Mouse (Mus musculus): ENCODE results near the gene Saa1. TPM values are rescaled to one million over a fixed set of nuclear protein-coding genes. Genes with fewer than 3 reads are reported as not detected.
"Not testable (repeated sequence)": the region's sequence is repeated elsewhere in the genome, so short reads cannot be mapped to it uniquely, and the experiment has no call there.

The Saa1 gene
- polyA plus RNA-seq, 1 experiment from 2014 or later: 0.56 TPM

GRCm38 (mm10) chr7:46748459-46748858 is 5.7 kb upstream of the Saa1 start:
- H3K27ac ChIP-seq (ENCODE audit: low read depth, low read length): no peak overlapping the region
- no peaks in the 10 kb centered on the region for H3K4me1 ChIP-seq (ENCODE audit: control insufficient read depth, insufficient read depth, low read depth, low read length)
- no peak overlapping the region for H3K9ac ChIP-seq (ENCODE audit: low read depth, low read length)
- no peaks in the 10 kb centered on the region for H3K9me3 ChIP-seq (ENCODE audit: control insufficient read depth, low read length)
- H3K4me3 ChIP-seq (ENCODE audit: low read length): no peak overlapping the region
- WGBS: 33% methylated on average over 3 of the region's 3 CpGs
- H3K36me3 ChIP-seq (ENCODE audit: control insufficient read depth, insufficient read depth, low read length): no peaks in the 10 kb centered on the region
- no peaks in the 10 kb centered on the region for H3K27me3 ChIP-seq (replicated peaks; ENCODE audit: control insufficient read depth, insufficient read depth, low read length)
- ATAC-seq: no peak
- H3K4me2 ChIP-seq (ENCODE audit: low read length): no peak overlapping the region

- Histone ChIP-seq H3K4me3 (ENCODE audit: low read length) (no peak overlapping the region), H3K9ac (ENCODE audit: low read depth, low read length) (no peak overlapping the region), H3K9me3 (ENCODE audit: control insufficient read depth, low read length) (no peaks in the 10 kb centered on the region), H3K27me3 (replicated peaks; ENCODE audit: control insufficient read depth, insufficient read depth, low read length) (no peaks in the 10 kb centered on the region), H3K4me1 (ENCODE audit: control insufficient read depth, insufficient read depth, low read depth, low read length) (no peaks in the 10 kb centered on the region), H3K36me3 (ENCODE audit: control insufficient read depth, insufficient read depth, low read length) (no peaks in the 10 kb centered on the region), H3K27ac (ENCODE audit: low read depth, low read length) (no peak overlapping the region), H3K4me2 (ENCODE audit: low read length) (no peak overlapping the region)
- WGBS: 90% methylated on average over 7 of the region's 7 CpGs
- no peak for ATAC-seq
These were observed 3.6 kb upstream of the Saa1 start for GRCm38 (mm10) chr7:46746381-46746780.

- WGBS: 82% methylated on average over 3 of the region's 3 CpGs
- no peaks in the 10 kb centered on the region for H3K36me3 ChIP-seq (ENCODE audit: control insufficient read depth, insufficient read depth, low read length)
- no peaks in the 10 kb centered on the region for H3K4me1 ChIP-seq (ENCODE audit: control insufficient read depth, insufficient read depth, low read depth, low read length)
- no peak overlapping the region for H3K4me2 ChIP-seq (ENCODE audit: low read length)
- no peak for ATAC-seq
- H3K27ac ChIP-seq (ENCODE audit: low read depth, low read length): no peak overlapping the region
- no peaks in the 10 kb centered on the region for H3K27me3 ChIP-seq (replicated peaks; ENCODE audit: control insufficient read depth, insufficient read depth, low read length)
- H3K9ac ChIP-seq (ENCODE audit: low read depth, low read length): no peak overlapping the region
- H3K9me3 ChIP-seq (ENCODE audit: control insufficient read depth, low read length): no peaks in the 10 kb centered on the region
- no peak overlapping the region for H3K4me3 ChIP-seq (ENCODE audit: low read length)
These were observed 3.0 kb upstream of the Saa1 start for GRCm38 (mm10) chr7:46745816-46746215.

GRCm38 (mm10) chr7:46740041-46740440 is 2.7 kb downstream of the Saa1 start:
- not testable (repeated sequence) for ATAC-seq; H3K4me3 ChIP-seq (ENCODE audit: low read length); H3K27ac ChIP-seq (ENCODE audit: low read depth, low read length); H3K9ac ChIP-seq (ENCODE audit: low read depth, low read length); H3K4me1 ChIP-seq (ENCODE audit: control insufficient read depth, insufficient read depth, low read depth, low read length); H3K4me2 ChIP-seq (ENCODE audit: low read length); H3K9me3 ChIP-seq (ENCODE audit: control insufficient read depth, low read length); H3K27me3 ChIP-seq (replicated peaks; ENCODE audit: control insufficient read depth, insufficient read depth, low read length); H3K36me3 ChIP-seq (ENCODE audit: control insufficient read depth, insufficient read depth, low read length)
- WGBS: 89% methylated on average over 5 of the region's 5 CpGs

- WGBS: 84% methylated on average over 12 of the region's 12 CpGs
- no peak overlapping the region for H3K9ac ChIP-seq (ENCODE audit: low read depth, low read length)
- H3K27me3 ChIP-seq (replicated peaks; ENCODE audit: control insufficient read depth, insufficient read depth, low read length): no peaks in the 10 kb centered on the region
- no peak overlapping the region for H3K27ac ChIP-seq (ENCODE audit: low read depth, low read length)
- ATAC-seq: no peak
- H3K4me2 ChIP-seq (ENCODE audit: low read length): no peak overlapping the region
- no peak overlapping the region for H3K4me3 ChIP-seq (ENCODE audit: low read length)
- H3K9me3 ChIP-seq (ENCODE audit: control insufficient read depth, low read length): no peaks in the 10 kb centered on the region
- no peaks in the 10 kb centered on the region for H3K4me1 ChIP-seq (ENCODE audit: control insufficient read depth, insufficient read depth, low read depth, low read length)
- no peaks in the 10 kb centered on the region for H3K36me3 ChIP-seq (ENCODE audit: control insufficient read depth, insufficient read depth, low read length)
These were observed 4.0 kb downstream of the Saa1 start for GRCm38 (mm10) chr7:46738561-46739460.

GRCm38 (mm10) chr7:46734983-46735382 is 7.8 kb downstream of the Saa1 start:
- H3K36me3 ChIP-seq (ENCODE audit: control insufficient read depth, insufficient read depth, low read length): no peaks in the 10 kb centered on the region
- no peak overlapping the region for H3K9ac ChIP-seq (ENCODE audit: low read depth, low read length)
- H3K27ac ChIP-seq (ENCODE audit: low read depth, low read length): no peak overlapping the region
- no peak for ATAC-seq
- H3K9me3 ChIP-seq (ENCODE audit: control insufficient read depth, low read length): no peaks in the 10 kb centered on the region
- no peaks in the 10 kb centered on the region for H3K27me3 ChIP-seq (replicated peaks; ENCODE audit: control insufficient read depth, insufficient read depth, low read length)
- H3K4me3 ChIP-seq (ENCODE audit: low read length): no peak overlapping the region
- H3K4me1 ChIP-seq (ENCODE audit: control insufficient read depth, insufficient read depth, low read depth, low read length): no peaks in the 10 kb centered on the region
- 89% methylated on average over 2 of the region's 2 CpGs for WGBS
- no peak overlapping the region for H3K4me2 ChIP-seq (ENCODE audit: low read length)

GRCm38 (mm10) chr7:46732458-46732857 is 10.3 kb downstream of the Saa1 start, which contains the start of gene Saa4:
Gene Saa4, minus strand, starts transcription at chr7:46732603.
- H3K9me3 ChIP-seq (ENCODE audit: control insufficient read depth, low read length): no peaks in the 10 kb centered on the region
- H3K27me3 ChIP-seq (replicated peaks; ENCODE audit: control insufficient read depth, insufficient read depth, low read length): no peaks in the 10 kb centered on the region
- no peak for ATAC-seq
- no peak within 1 kb of the TSS for H3K9ac ChIP-seq (ENCODE audit: low read depth, low read length)
- no peaks in the 10 kb centered on the region for H3K4me1 ChIP-seq (ENCODE audit: control insufficient read depth, insufficient read depth, low read depth, low read length)
- H3K4me3 ChIP-seq (ENCODE audit: low read length): no peak within 1 kb of the TSS
- WGBS: 87% methylated on average over 4 of the region's 4 CpGs
- no peak within 1 kb of the TSS for H3K27ac ChIP-seq (ENCODE audit: low read depth, low read length)
- no peak within 1 kb of the TSS for H3K4me2 ChIP-seq (ENCODE audit: low read length)
- H3K36me3 ChIP-seq (ENCODE audit: control insufficient read depth, insufficient read depth, low read length): no peaks in the 10 kb centered on the region

GRCm38 (mm10) chr7:46727584-46727983 is 15.2 kb downstream of the Saa1 start:
- Histone ChIP-seq H3K27ac (ENCODE audit: low read depth, low read length) (no peak overlapping the region), H3K9ac (ENCODE audit: low read depth, low read length) (no peak overlapping the region), H3K36me3 (ENCODE audit: control insufficient read depth, insufficient read depth, low read length) (no peaks in the 10 kb centered on the region), H3K4me1 (ENCODE audit: control insufficient read depth, insufficient read depth, low read depth, low read length) (no peaks in the 10 kb centered on the region), H3K4me2 (ENCODE audit: low read length) (no peak overlapping the region), H3K4me3 (ENCODE audit: low read length) (no peak overlapping the region), H3K9me3 (ENCODE audit: control insufficient read depth, low read length) (no peaks in the 10 kb centered on the region), H3K27me3 (replicated peaks; ENCODE audit: control insufficient read depth, insufficient read depth, low read length) (no peaks in the 10 kb centered on the region)
- 93% methylated on average over 1 of the region's 1 CpGs for WGBS
- no peak for ATAC-seq

GRCm38 (mm10) chr7:46724396-46724795 is 18.4 kb downstream of the Saa1 start:
- H3K9ac ChIP-seq (ENCODE audit: low read depth, low read length): no peak overlapping the region
- no peak overlapping the region for H3K27ac ChIP-seq (ENCODE audit: low read depth, low read length)
- WGBS: 72% methylated on average over 5 of the region's 5 CpGs
- H3K4me3 ChIP-seq (ENCODE audit: low read length): no peak overlapping the region
- no peaks in the 10 kb centered on the region for H3K9me3 ChIP-seq (ENCODE audit: control insufficient read depth, low read length)
- no peak overlapping the region for H3K4me2 ChIP-seq (ENCODE audit: low read length)
- H3K36me3 ChIP-seq (ENCODE audit: control insufficient read depth, insufficient read depth, low read length): no peaks in the 10 kb centered on the region
- ATAC-seq: no peak
- no peaks in the 10 kb centered on the region for H3K4me1 ChIP-seq (ENCODE audit: control insufficient read depth, insufficient read depth, low read depth, low read length)
- no peaks in the 10 kb centered on the region for H3K27me3 ChIP-seq (replicated peaks; ENCODE audit: control insufficient read depth, insufficient read depth, low read length)

Measured in hindbrain, embryonic 16.5 days (tissue).